Mouse (Mus musculus): ENCODE results near the gene Nanog. TPM values are rescaled to one million over a fixed set of nuclear protein-coding genes. Genes with fewer than 3 reads are reported as not detected.

Nanog gene
- 0.24 and 0.36 TPM in 2 replicates for polyA plus RNA-seq (2015; fragmentation: Nextera tagmentation; extraction: Ambion mirVana)

DNA sequence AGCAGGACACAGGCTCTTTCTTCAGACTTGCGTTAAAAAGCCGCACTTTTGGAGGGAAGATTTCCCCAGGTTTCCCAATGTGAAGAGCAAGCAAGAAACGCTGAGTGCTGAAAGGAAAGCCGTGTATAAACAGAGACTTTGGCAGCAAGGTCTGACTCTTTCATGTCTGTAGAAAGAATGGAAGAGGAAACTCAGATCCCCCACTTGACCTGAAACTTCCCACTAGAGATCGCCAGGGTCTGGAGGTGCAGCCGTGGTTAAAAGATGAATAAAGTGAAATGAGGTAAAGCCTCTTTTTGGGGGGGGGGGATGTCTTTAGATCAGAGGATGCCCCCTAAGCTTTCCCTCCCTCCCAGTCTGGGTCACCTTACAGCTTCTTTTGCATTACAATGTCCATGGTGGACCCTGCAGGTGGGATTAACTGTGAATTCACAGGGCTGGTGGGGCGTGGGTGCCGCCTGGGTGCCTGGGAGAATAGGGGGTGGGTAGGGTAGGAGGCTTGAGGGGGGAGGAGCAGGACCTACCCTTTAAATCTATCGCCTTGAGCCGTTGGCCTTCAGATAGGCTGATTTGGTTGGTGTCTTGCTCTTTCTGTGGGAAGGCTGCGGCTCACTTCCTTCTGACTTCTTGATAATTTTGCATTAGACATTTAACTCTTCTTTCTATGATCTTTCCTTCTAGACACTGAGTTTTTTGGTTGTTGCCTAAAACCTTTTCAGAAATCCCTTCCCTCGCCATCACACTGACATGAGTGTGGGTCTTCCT is at the start of gene Nanog:
Gene Nanog (plus strand): TSS at position 454 of the 765 bp plus-strand sequence.
- 23% methylated on average over 12 of the region's 12 CpGs for WGBS
- H3K27ac ChIP-seq (ENCODE audit: low read length), result no peak within 1 kb of the TSS
- no peaks in the 10 kb centered on the region for H3K27me3 ChIP-seq (replicated peaks; ENCODE audit: insufficient read depth, low read length)
- H3K4me1 ChIP-seq (ENCODE audit: insufficient read depth, low read depth, low read length), result no peaks in the 10 kb centered on the region
- no peak for TF ChIP-seq EP300 (IDR thresholded peaks at IDR 0.05)
- no peak for TF ChIP-seq CTCF (IDR thresholded peaks at IDR 0.05)
- no peak within 1 kb of the TSS for H3K4me2 ChIP-seq (replicated peaks; ENCODE audit: low read depth, low read length)
- H3K36me3 ChIP-seq (ENCODE audit: insufficient read depth, low read length), result no peaks in the 10 kb centered on the region
- H3K4me3 ChIP-seq (ENCODE audit: low read depth, low read length), result no peak within 1 kb of the TSS
- ATAC-seq (no peak), DNase-seq (ENCODE audit: low spot score) (peak; percentile 20)
- no peak within 1 kb of the TSS for H3K9ac ChIP-seq (replicated peaks; ENCODE audit: low read depth)
- no peaks in the 10 kb centered on the region for H3K9me3 ChIP-seq (ENCODE audit: low read length)

DNA sequence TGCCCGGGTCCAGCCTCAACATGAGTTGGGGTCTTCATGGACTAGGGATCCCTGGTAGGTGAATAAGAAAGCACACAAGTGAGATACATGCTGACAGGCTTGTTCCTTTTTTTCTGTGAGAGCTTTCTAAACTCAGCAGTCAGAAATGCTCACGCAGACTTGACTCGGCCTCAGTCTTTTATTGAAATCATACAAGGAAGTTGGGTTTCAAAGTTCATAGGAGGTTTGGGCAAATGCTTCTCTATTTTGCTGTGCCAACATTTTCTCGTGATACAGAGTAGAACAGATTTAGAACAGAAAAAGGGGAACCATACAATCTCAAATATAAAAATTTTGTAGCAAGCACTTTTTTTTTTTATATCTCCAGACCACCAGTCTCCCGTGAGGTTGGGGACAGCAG is 49.7 kb upstream of the Nanog start:
- no peak for TF ChIP-seq CTCF (IDR thresholded peaks at IDR 0.05)
- TF ChIP-seq EP300 (IDR thresholded peaks at IDR 0.05), result no peak
- H3K4me2 ChIP-seq (replicated peaks; ENCODE audit: low read depth, low read length), result no peak overlapping the region
- H3K27me3 ChIP-seq (replicated peaks; ENCODE audit: insufficient read depth, low read length), result no peaks in the 10 kb centered on the region
- no peaks in the 10 kb centered on the region for H3K4me1 ChIP-seq (ENCODE audit: insufficient read depth, low read depth, low read length)
- WGBS, result 69% methylated on average over 5 of the region's 5 CpGs
- no peak overlapping the region for H3K4me3 ChIP-seq (ENCODE audit: low read depth, low read length)
- ATAC-seq, result no peak
- H3K9ac ChIP-seq (replicated peaks; ENCODE audit: low read depth), result no peak overlapping the region
- H3K36me3 ChIP-seq (ENCODE audit: insufficient read depth, low read length), result no peaks in the 10 kb centered on the region
- no peak for DNase-seq (ENCODE audit: low spot score)
- no peak overlapping the region for H3K27ac ChIP-seq (ENCODE audit: low read length)
- H3K9me3 ChIP-seq (ENCODE audit: low read length), result no peaks in the 10 kb centered on the region

DNA sequence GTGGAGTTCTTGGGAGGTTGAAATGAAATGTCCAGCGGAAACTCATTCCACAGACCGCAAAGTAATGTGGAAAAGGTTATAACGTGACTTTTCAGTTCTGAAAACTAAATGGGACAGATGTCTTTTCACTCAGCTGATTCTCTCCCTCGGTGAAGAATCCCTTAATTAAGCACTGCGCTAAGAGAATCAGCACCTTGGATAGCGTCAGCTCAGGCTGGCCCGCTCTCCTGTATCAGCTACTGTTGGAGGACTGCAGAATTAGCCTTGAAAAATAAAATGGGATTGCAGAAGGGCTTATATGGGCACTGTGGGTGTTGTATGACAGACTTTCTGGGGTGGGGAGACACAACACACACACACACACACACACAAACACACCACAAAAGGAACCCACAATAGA is 47.7 kb upstream of the Nanog start:
- no peak overlapping the region for H3K4me3 ChIP-seq (ENCODE audit: low read depth, low read length)
- H3K9me3 ChIP-seq (ENCODE audit: low read length), result no peaks in the 10 kb centered on the region
- no peaks in the 10 kb centered on the region for H3K4me1 ChIP-seq (ENCODE audit: insufficient read depth, low read depth, low read length)
- H3K4me2 ChIP-seq (replicated peaks; ENCODE audit: low read depth, low read length), result no peak overlapping the region
- no peak overlapping the region for H3K9ac ChIP-seq (replicated peaks; ENCODE audit: low read depth)
- peak; percentile 65 for DNase-seq (ENCODE audit: low spot score)
- TF ChIP-seq EP300 (IDR thresholded peaks at IDR 0.05), result no peak
- TF ChIP-seq CTCF (IDR thresholded peaks at IDR 0.05), result no peak
- no peak for ATAC-seq
- H3K27me3 ChIP-seq (replicated peaks; ENCODE audit: insufficient read depth, low read length), result no peaks in the 10 kb centered on the region
- no peak overlapping the region for H3K27ac ChIP-seq (ENCODE audit: low read length)
- 12% methylated on average over 7 of the region's 7 CpGs for WGBS
- no peaks in the 10 kb centered on the region for H3K36me3 ChIP-seq (ENCODE audit: insufficient read depth, low read length)

DNA sequence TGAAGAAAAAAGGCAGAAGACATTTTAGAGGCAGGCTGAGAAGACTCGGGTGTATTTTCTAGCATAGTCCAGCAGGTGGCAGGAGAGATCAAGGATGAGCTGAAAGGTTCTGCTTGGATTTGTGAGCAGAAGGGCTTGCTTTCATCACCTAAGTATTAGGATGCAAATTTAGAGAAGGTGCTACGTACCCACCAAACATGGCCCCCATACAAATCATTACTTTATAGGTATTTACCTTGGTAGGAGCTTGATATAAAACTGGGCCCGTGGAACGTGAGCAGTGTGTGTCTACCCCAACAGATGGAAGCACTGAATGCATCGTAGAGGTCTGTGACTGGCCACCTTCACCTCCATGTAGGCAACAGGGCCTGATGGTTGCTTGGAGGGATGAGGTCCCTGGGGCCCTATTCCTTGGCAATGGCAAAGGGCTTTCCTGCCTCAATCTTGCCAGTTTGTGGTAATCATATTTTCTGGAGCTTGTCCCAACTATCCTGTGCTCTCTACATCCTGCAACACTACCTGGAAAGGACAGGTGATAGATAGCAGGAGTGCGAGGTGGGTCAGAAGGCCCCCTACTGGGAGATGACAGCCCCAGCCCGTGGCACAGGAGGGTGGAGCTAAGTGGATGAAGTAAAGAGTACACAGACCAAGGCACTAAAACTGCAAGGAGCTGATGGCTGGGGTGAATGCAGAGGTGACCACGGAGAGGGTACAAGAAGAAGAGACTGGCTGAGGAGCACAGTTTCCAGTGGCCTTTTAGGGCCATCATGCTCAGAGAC is 46.5 kb upstream of the Nanog start:
- no peak overlapping the region for H3K27ac ChIP-seq (ENCODE audit: low read length)
- TF ChIP-seq EP300 (IDR thresholded peaks at IDR 0.05) (no peak), CTCF (IDR thresholded peaks at IDR 0.05) (peak; percentile 76)
- H3K4me1 ChIP-seq (ENCODE audit: insufficient read depth, low read depth, low read length), result no peaks in the 10 kb centered on the region
- DNase-seq (ENCODE audit: low spot score) (peak; percentile 66), ATAC-seq (no peak)
- no peaks in the 10 kb centered on the region for H3K27me3 ChIP-seq (replicated peaks; ENCODE audit: insufficient read depth, low read length)
- H3K9ac ChIP-seq (replicated peaks; ENCODE audit: low read depth), result no peak overlapping the region
- no peaks in the 10 kb centered on the region for H3K9me3 ChIP-seq (ENCODE audit: low read length)
- H3K4me2 ChIP-seq (replicated peaks; ENCODE audit: low read depth, low read length), result no peak overlapping the region
- H3K36me3 ChIP-seq (ENCODE audit: insufficient read depth, low read length), result no peaks in the 10 kb centered on the region
- H3K4me3 ChIP-seq (ENCODE audit: low read depth, low read length), result no peak overlapping the region
- WGBS, result 31% methylated on average over 8 of the region's 8 CpGs

DNA sequence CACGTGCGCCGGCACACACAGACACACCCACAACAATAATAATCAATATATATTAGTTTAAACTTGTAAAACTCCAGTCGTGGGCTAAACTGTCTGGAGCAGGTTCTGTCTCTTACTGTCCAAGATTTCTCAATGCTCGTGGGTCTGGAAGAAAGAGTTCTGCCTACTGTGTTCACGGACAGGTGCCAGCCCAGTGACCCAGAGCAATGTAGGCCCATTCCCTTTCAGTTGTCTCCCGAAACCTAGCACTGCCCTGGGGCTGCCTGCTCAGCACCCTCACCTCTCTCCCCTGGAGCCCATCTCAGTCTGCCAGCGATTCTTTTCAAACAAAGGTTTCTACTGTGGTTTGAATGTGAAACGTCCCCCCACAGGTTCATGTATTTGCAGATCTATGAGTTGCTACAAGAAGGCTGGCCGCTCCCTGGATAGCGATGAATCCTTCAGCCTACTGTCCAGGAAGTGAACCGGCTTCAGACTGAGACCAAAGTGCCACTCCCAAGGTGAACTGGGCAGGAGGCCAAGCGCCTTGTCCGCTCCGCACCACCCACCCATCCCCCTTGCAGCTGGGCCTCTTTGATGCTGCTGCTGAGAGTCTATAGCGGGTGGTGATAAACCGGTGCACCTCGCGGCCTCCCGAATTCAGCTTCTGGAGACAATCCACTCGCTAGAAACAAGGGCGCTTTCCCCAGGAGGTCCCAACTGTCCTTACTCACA is 44.6 kb upstream of the Nanog start:
- H3K27me3 ChIP-seq (replicated peaks; ENCODE audit: insufficient read depth, low read length), result no peaks in the 10 kb centered on the region
- H3K9ac ChIP-seq (replicated peaks; ENCODE audit: low read depth), result no peak overlapping the region
- TF ChIP-seq CTCF (IDR thresholded peaks at IDR 0.05), result no peak
- TF ChIP-seq EP300 (IDR thresholded peaks at IDR 0.05), result no peak
- no peak overlapping the region for H3K4me2 ChIP-seq (replicated peaks; ENCODE audit: low read depth, low read length)
- ATAC-seq, result no peak; the same call in 1 of the 2 replicates
- H3K9me3 ChIP-seq (ENCODE audit: low read length), result no peaks in the 10 kb centered on the region
- H3K4me1 ChIP-seq (ENCODE audit: insufficient read depth, low read depth, low read length), result no peaks in the 10 kb centered on the region
- no peaks in the 10 kb centered on the region for H3K36me3 ChIP-seq (ENCODE audit: insufficient read depth, low read length)
- no peak overlapping the region for H3K27ac ChIP-seq (ENCODE audit: low read length)
- DNase-seq (ENCODE audit: low spot score), result peak; percentile 35
- H3K4me3 ChIP-seq (ENCODE audit: low read depth, low read length), result no peak overlapping the region
- WGBS, result 27% methylated on average over 22 of the region's 22 CpGs

All from lung, postnatal 0 days (tissue).